Mouse (Mus musculus): ENCODE results near the gene Gm21885. TPM values are rescaled to one million over a fixed set of nuclear protein-coding genes. Genes with fewer than 3 reads are reported as not detected.
A peak's percentile ranks its signal among the peaks of the same experiment; 100 is the strongest.

Gm21885 gene
- not detected in 2 replicates for polyA plus RNA-seq (2011; ENCODE audit: insufficient read depth, insufficient read length, low replicate concordance, missing spikeins)

- TF ChIP-seq CTCF (IDR thresholded peaks at IDR 0.05; ENCODE audit: control insufficient read depth, insufficient read depth, low read length) (no peak), POLR2A (IDR thresholded peaks at IDR 0.05; ENCODE audit: borderline replicate concordance, control insufficient read depth, low read depth, low read length) (no peak)
- no peak within 1 kb of the TSS for H3K4me3 ChIP-seq (replicated peaks; ENCODE audit: control insufficient read depth, low read depth, low read length)
- H3K27ac ChIP-seq (ENCODE audit: control insufficient read depth, insufficient read depth, low read depth, low read length, poor library complexity), result no peak within 1 kb of the TSS
- H3K4me1 ChIP-seq (ENCODE audit: control insufficient read depth, insufficient read depth, low read length), result no peaks in the 10 kb centered on the region
- WGBS, result 70% methylated on average over 11 of the region's 11 CpGs
Measured at GRCm38 (mm10) chr11:94281199-94282181, at the start of gene Gm21885. TSS of gene Gm21885 (plus strand) at chr11:94281873.

- TF ChIP-seq CTCF (IDR thresholded peaks at IDR 0.05; ENCODE audit: control insufficient read depth, insufficient read depth, low read length) (no peak), POLR2A (IDR thresholded peaks at IDR 0.05; ENCODE audit: borderline replicate concordance, control insufficient read depth, low read depth, low read length) (no peak)
- Histone ChIP-seq H3K4me3 (replicated peaks; ENCODE audit: control insufficient read depth, low read depth, low read length) (no peak overlapping the region), H3K27ac (ENCODE audit: control insufficient read depth, insufficient read depth, low read depth, low read length, poor library complexity) (no peak overlapping the region), H3K4me1 (ENCODE audit: control insufficient read depth, insufficient read depth, low read length) (no peaks in the 10 kb centered on the region)
- 81% methylated on average over 6 of the region's 6 CpGs for WGBS
Measured at GRCm38 (mm10) chr11:94233405-94233804, 48.3 kb upstream of the Gm21885 start.

GRCm38 (mm10) chr11:94234380-94234779, 47.3 kb upstream of the Gm21885 start:
- no peaks in the 10 kb centered on the region for H3K4me1 ChIP-seq (ENCODE audit: control insufficient read depth, insufficient read depth, low read length)
- no peak overlapping the region for H3K27ac ChIP-seq (ENCODE audit: control insufficient read depth, insufficient read depth, low read depth, low read length, poor library complexity)
- TF ChIP-seq POLR2A (IDR thresholded peaks at IDR 0.05; ENCODE audit: borderline replicate concordance, control insufficient read depth, low read depth, low read length), result no peak
- no peak for TF ChIP-seq CTCF (IDR thresholded peaks at IDR 0.05; ENCODE audit: control insufficient read depth, insufficient read depth, low read length)
- H3K4me3 ChIP-seq (replicated peaks; ENCODE audit: control insufficient read depth, low read depth, low read length), result no peak overlapping the region
- 75% methylated on average over 12 of the region's 12 CpGs for WGBS

- Histone ChIP-seq H3K27ac (ENCODE audit: control insufficient read depth, insufficient read depth, low read depth, low read length, poor library complexity) (no peak overlapping the region), H3K4me1 (ENCODE audit: control insufficient read depth, insufficient read depth, low read length) (no peaks in the 10 kb centered on the region), H3K4me3 (replicated peaks; ENCODE audit: control insufficient read depth, low read depth, low read length) (no peak overlapping the region)
- TF ChIP-seq POLR2A (IDR thresholded peaks at IDR 0.05; ENCODE audit: borderline replicate concordance, control insufficient read depth, low read depth, low read length) (no peak), CTCF (IDR thresholded peaks at IDR 0.05; ENCODE audit: control insufficient read depth, insufficient read depth, low read length) (no peak)
- WGBS, result 88% methylated on average over 8 of the region's 8 CpGs
Measured at GRCm38 (mm10) chr11:94234857-94235256, 46.8 kb upstream of the Gm21885 start.

GRCm38 (mm10) chr11:94236074-94236473, 45.6 kb upstream of the Gm21885 start:
- WGBS, result 38% methylated on average over 3 of the region's 3 CpGs
- TF ChIP-seq POLR2A (IDR thresholded peaks at IDR 0.05; ENCODE audit: borderline replicate concordance, control insufficient read depth, low read depth, low read length), result no peak
- peak; percentile 93 for TF ChIP-seq CTCF (IDR thresholded peaks at IDR 0.05; ENCODE audit: control insufficient read depth, insufficient read depth, low read length)
- H3K4me3 ChIP-seq (replicated peaks; ENCODE audit: control insufficient read depth, low read depth, low read length), result no peak overlapping the region
- H3K27ac ChIP-seq (ENCODE audit: control insufficient read depth, insufficient read depth, low read depth, low read length, poor library complexity), result no peak overlapping the region
- no peaks in the 10 kb centered on the region for H3K4me1 ChIP-seq (ENCODE audit: control insufficient read depth, insufficient read depth, low read length)

GRCm38 (mm10) chr11:94238786-94239185, 42.9 kb upstream of the Gm21885 start:
- Histone ChIP-seq H3K4me1 (ENCODE audit: control insufficient read depth, insufficient read depth, low read length) (peaks cover 1% of the 10 kb centered on the region; the same call in 1 of the 2 replicates), H3K4me3 (replicated peaks; ENCODE audit: control insufficient read depth, low read depth, low read length) (no peak overlapping the region), H3K27ac (ENCODE audit: control insufficient read depth, insufficient read depth, low read depth, low read length, poor library complexity) (no peak overlapping the region)
- WGBS, result 89% methylated on average over 8 of the region's 8 CpGs
- TF ChIP-seq POLR2A (IDR thresholded peaks at IDR 0.05; ENCODE audit: borderline replicate concordance, control insufficient read depth, low read depth, low read length), result no peak
- no peak for TF ChIP-seq CTCF (IDR thresholded peaks at IDR 0.05; ENCODE audit: control insufficient read depth, insufficient read depth, low read length)

GRCm38 (mm10) chr11:94239706-94240105, 42.0 kb upstream of the Gm21885 start:
- 70% methylated on average over 9 of the region's 9 CpGs for WGBS
- TF ChIP-seq CTCF (IDR thresholded peaks at IDR 0.05; ENCODE audit: control insufficient read depth, insufficient read depth, low read length) (no peak), POLR2A (IDR thresholded peaks at IDR 0.05; ENCODE audit: borderline replicate concordance, control insufficient read depth, low read depth, low read length) (no peak)
- Histone ChIP-seq H3K4me3 (replicated peaks; ENCODE audit: control insufficient read depth, low read depth, low read length) (no peak overlapping the region), H3K4me1 (ENCODE audit: control insufficient read depth, insufficient read depth, low read length) (peaks cover 1% of the 10 kb centered on the region; the same call in 1 of the 2 replicates), H3K27ac (ENCODE audit: control insufficient read depth, insufficient read depth, low read depth, low read length, poor library complexity) (no peak overlapping the region)

- 8% methylated on average over 29 of the region's 29 CpGs for WGBS
- no peak overlapping the region for H3K27ac ChIP-seq (ENCODE audit: control insufficient read depth, insufficient read depth, low read depth, low read length, poor library complexity)
- TF ChIP-seq POLR2A (IDR thresholded peaks at IDR 0.05; ENCODE audit: borderline replicate concordance, control insufficient read depth, low read depth, low read length) (no peak), CTCF (IDR thresholded peaks at IDR 0.05; ENCODE audit: control insufficient read depth, insufficient read depth, low read length) (no peak)
- H3K4me3 ChIP-seq (replicated peaks; ENCODE audit: control insufficient read depth, low read depth, low read length), result peak overlapping the region; percentile 14
- peaks cover 1% of the 10 kb centered on the region; the same call in 1 of the 2 replicates for H3K4me1 ChIP-seq (ENCODE audit: control insufficient read depth, insufficient read depth, low read length)
Measured at GRCm38 (mm10) chr11:94242760-94243421, 38.8 kb upstream of the Gm21885 start.

All from bone marrow, adult 2 months (tissue).